Mouse (Mus musculus) neural tube, embryonic 14.5 days (tissue): ENCODE results near the gene Cfap43. TPM values are rescaled to one million over a fixed set of nuclear protein-coding genes. Genes with fewer than 3 reads are reported as not detected.
A peak's percentile ranks its signal among the peaks of the same experiment; 100 is the strongest.

ENCODE experiments used
- ATAC-seq: fragments of 200-750 bp; cut with Nextera tagmentation; 2 replicates; pipeline ENCODE4 v1.8.0; 2017; ENCODE audit warnings: low read depth, mild to moderate bottlenecking, moderate TSS enrichment, moderate library complexity
- H3K27ac ChIP-seq: fragments of 300-500 bp; sonication (generic); 2 replicates; pipeline ENCODE4 v1.5.1; 2014; ENCODE audit warnings: low read depth, mild to moderate bottlenecking, control low read depth, low read length, moderate library complexity, mixed read lengths
- H3K27me3 ChIP-seq: fragments of 300-500 bp; sonication (generic); 2 replicates; pipeline ENCODE4 v1.6.1; 2014; ENCODE audit warnings: low read length; ENCODE audit not compliant: control insufficient read depth, insufficient read depth
- H3K36me3 ChIP-seq: fragments of 300-500 bp; sonication (generic); 2 replicates; pipeline ENCODE4 v1.6.1; 2014; ENCODE audit warnings: low read length, mixed read lengths; ENCODE audit not compliant: control insufficient read depth, insufficient read depth
- H3K4me1 ChIP-seq: fragments of 300-500 bp; sonication (generic); 2 replicates; pipeline ENCODE4 v1.6.1; 2014; ENCODE audit warnings: low read length; ENCODE audit not compliant: control insufficient read depth, insufficient read depth
- H3K4me2 ChIP-seq: fragments of 300-500 bp; sonication (generic); 2 replicates; pipeline ENCODE4 v1.6.1; 2014; ENCODE audit warnings: mild to moderate bottlenecking, low read depth, low read length, control low read depth
- H3K4me3 ChIP-seq: fragments of 300-500 bp; sonication (generic); 2 replicates; pipeline ENCODE4 v1.5.1; 2014; ENCODE audit warnings: low read depth, low read length, control low read depth, mixed read lengths
- H3K9ac ChIP-seq: fragments of 300-500 bp; sonication (generic); replicated peaks from 2 replicates; pipeline ENCODE4 v1.6.1; 2014; ENCODE audit warnings: low read depth, mild to moderate bottlenecking, control low read depth, low read length, mixed read lengths
- H3K9me3 ChIP-seq: fragments of 300-500 bp; sonication (generic); 2 replicates; pipeline ENCODE4 v1.6.1; 2016; ENCODE audit warnings: low read length; ENCODE audit not compliant: control insufficient read depth
- WGBS: fragments of 180-500 bp; shearing (Covaris S2); extraction: QIAGEN DNeasy Blood & Tissue Kit; methylation state at CpG from one replicate; pipeline ENCODE4 v1.1.7; 2014; 5-methylcytosine and 5-hydroxymethylcytosine counted together
- polyA plus RNA-seq: library from polyadenylated mRNA; unstranded; fragments of >200 nt; fragmentation: Nextera tagmentation; extraction: Ambion mirVana; gene quantifications from 2 replicates; pipeline ENCODE4 v1.2.1, GENCODE M21; 2014

Gene Cfap43
- polyA plus RNA-seq, 1 experiment from 2014 or later = 1.7 TPM

DNA sequence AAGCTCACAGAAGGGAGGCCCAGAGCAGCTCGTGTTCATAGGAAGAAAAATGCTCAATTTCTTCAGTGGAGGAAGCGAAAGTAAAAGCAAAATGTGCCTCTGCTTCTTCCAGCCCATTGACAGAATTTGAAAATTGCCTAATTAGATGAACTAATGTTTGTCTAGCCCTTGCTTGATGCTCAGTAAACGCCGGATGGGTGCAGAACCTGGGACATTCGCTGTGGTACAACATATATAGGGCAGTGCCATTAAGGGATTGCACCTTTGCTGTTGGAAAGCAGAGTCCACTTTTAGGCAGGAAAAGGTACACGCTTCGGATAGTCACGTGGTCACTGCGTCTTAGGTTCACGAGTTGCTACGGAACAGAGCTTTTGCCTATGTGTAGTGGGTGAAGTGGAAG lies 17.4 kb upstream of the Cfap43 start:
- no peaks in the 10 kb centered on the region for H3K36me3 ChIP-seq
- ATAC-seq = no peak
- H3K4me1 ChIP-seq = no peaks in the 10 kb centered on the region
- no peak overlapping the region for H3K27ac ChIP-seq
- H3K27me3 ChIP-seq = no peaks in the 10 kb centered on the region
- H3K9ac ChIP-seq = no peak overlapping the region
- no peak overlapping the region for H3K4me2 ChIP-seq
- 92% methylated on average over 11 of the region's 11 CpGs for WGBS
- no peak overlapping the region for H3K4me3 ChIP-seq
- H3K9me3 ChIP-seq = no peaks in the 10 kb centered on the region

DNA sequence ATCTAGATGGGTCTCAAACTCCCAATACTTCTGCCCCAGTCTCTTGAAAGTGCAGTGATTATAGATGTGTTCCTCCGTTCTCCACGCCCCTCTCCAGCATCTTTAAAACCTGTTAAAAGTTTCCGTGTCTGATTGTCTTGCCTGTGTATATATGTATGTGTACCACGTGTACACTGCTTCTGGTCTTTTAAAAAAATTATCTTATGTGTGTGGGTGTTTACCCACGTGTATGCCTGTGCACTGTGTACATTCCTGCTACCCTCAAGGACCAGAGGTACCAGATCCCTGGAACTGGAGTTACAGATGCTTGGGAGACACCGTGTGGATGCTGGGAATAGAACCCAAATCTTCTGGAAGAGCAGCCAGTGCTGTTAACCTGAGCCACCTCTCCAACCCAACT lies 16.4 kb upstream of the Cfap43 start:
- no peak for ATAC-seq
- WGBS = 87% methylated on average over 6 of the region's 6 CpGs
- no peak overlapping the region for H3K27ac ChIP-seq

DNA sequence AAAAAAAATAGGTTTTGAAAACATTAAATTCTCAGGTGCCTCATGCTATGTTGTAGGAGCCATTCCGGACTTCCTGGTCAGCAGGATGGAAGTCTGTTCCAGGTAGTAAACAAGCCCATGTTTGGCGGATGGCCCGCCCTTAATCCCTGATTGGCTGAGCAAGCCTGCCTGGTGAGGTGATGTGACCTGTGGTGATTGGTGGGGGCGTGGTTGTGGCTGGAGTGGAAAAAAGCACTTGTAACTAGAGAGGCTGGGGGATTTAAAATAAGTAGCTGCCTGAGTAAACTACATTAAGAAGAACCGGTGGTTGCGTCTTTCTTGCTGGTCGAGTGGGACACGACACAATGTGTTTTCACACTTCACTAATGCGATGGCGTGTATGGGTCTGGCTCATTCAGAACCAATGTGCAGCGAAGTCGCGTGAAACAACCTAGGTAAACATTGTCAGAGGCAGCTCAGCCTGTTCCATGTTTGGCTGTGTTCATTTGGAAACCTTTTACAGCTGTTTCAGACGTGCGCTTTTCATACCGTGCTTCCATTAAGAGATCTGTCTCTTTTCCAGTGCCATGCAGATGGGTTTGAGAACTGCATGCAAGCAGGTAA lies 15.7 kb upstream of the Cfap43 start:
- no peak overlapping the region for H3K27ac ChIP-seq
- 74% methylated on average over 16 of the region's 16 CpGs for WGBS
- no peaks in the 10 kb centered on the region for H3K36me3 ChIP-seq
- no peaks in the 10 kb centered on the region for H3K27me3 ChIP-seq
- no peak overlapping the region for H3K9ac ChIP-seq
- H3K4me3 ChIP-seq = no peak overlapping the region
- ATAC-seq = no peak
- H3K4me2 ChIP-seq = no peak overlapping the region
- no peaks in the 10 kb centered on the region for H3K9me3 ChIP-seq
- H3K4me1 ChIP-seq = no peaks in the 10 kb centered on the region

More for the DNA sequence above, 16.4 kb upstream of the Cfap43 start:
- Histone ChIP-seq H3K36me3 (no peaks in the 10 kb centered on the region), H3K4me3 (no peak overlapping the region), H3K4me1 (no peaks in the 10 kb centered on the region), H3K4me2 (no peak overlapping the region), H3K9me3 (no peaks in the 10 kb centered on the region), H3K9ac (no peak overlapping the region), H3K27me3 (no peaks in the 10 kb centered on the region)

DNA sequence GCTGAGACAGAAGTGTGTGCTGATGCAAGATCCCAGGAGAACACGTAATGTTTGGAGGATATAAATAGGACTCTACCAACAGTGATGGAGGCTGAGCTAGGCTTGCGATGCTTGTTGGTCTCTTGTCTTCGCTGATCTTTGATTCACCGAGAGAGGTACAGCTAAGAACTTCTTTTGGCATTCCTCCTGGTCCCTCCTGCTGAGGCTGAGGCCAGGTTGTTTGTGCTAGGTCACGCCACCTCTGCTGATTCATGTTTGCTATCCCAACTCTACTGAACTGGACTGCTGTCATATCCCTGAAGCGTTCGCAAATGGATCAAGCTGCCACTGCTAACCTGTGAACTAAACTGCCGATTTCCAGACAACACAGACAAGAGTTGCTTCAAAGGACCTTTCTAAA lies 15.1 kb upstream of the Cfap43 start:
- no peak for ATAC-seq
- H3K9ac ChIP-seq = no peak overlapping the region
- H3K9me3 ChIP-seq = no peaks in the 10 kb centered on the region
- H3K36me3 ChIP-seq = no peaks in the 10 kb centered on the region
- WGBS = 96% methylated on average over 8 of the region's 8 CpGs
- no peak overlapping the region for H3K4me2 ChIP-seq
- H3K27me3 ChIP-seq = no peaks in the 10 kb centered on the region
- H3K4me3 ChIP-seq = no peak overlapping the region
- no peak overlapping the region for H3K27ac ChIP-seq
- no peaks in the 10 kb centered on the region for H3K4me1 ChIP-seq

DNA sequence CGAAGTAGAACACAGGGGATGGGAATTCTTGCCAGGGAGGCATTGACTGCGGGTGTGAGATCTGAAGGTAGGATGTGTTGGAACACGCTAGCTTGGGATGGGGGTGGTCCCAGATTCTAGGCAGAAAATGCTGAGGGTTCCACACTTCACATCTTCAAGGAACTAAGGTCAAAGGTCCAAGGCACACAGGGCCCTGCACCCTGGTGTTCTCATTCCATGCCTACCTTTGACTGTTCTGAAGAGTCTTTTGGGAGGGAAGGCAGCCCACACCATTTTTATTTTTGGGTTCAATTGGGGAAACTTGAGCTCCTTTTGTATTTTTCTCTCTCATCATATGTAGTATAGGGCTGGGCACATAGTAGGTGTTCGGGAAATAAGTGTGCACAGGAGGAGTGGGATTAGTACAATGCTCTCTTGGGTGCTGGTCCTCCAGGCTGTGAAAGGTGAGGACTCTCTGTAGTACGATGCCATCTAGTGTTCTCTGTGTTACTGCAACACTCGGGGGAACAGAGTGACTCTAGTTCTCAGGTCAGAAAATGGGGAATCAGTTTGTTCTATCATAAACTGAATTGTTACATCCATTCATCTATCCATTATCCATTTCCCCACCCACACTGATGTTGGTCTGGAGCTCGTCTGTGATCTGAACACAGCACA lies 13.0 kb upstream of the Cfap43 start:
- WGBS = 42% methylated on average over 7 of the region's 7 CpGs
- peak; percentile 73; the same call in 1 of the 2 replicates for ATAC-seq

DNA sequence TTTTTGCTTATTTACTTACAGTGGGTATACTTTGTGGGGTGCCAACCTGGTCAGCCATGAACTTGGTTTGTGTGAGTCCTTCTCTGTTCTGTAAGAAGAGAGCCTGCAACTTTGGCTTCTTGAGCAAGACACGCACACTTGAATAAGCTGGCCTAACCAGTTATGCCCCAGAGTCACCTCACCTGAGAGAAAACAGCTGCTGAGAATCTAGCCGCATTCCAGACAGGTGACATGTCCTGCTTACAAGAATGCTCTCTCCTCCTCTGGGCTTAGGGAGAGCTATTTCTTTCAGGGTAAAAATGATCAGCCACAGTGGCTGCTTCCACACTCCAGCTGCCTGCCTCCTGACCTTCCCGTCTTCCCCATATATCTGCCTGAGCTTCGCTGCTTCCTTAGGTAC lies 10.0 kb upstream of the Cfap43 start:
- no peak overlapping the region for H3K27ac ChIP-seq
- ATAC-seq = no peak

More for the DNA sequence above, 13.0 kb upstream of the Cfap43 start:
- no peak overlapping the region for H3K27ac ChIP-seq
- H3K36me3 ChIP-seq = no peaks in the 10 kb centered on the region
- H3K9ac ChIP-seq = no peak overlapping the region
- no peak overlapping the region for H3K4me3 ChIP-seq
- no peaks in the 10 kb centered on the region for H3K4me1 ChIP-seq
- no peaks in the 10 kb centered on the region for H3K27me3 ChIP-seq
- H3K9me3 ChIP-seq = no peaks in the 10 kb centered on the region
- no peak overlapping the region for H3K4me2 ChIP-seq

DNA sequence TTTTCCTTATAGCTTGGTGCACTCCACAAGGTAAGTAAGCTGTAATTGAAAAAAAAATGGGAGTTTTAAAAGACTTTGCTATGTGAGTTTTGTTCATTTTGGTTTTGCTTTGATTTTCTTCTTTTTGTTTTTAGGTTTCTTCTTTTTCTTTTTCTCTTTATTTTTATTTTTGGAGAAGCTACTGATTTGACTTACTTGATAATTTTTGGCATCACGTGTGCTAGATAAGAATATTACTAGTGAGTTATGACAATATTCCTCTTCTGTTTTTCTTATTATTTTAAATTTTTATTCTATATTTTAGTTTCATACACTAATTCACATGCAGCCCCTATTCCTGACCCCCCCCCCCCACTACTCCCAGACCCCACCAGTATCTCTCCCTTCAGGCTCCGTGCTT lies 7.9 kb upstream of the Cfap43 start:
- WGBS = 92% methylated on average over 2 of the region's 2 CpGs
- no peak overlapping the region for H3K4me2 ChIP-seq
- no peak overlapping the region for H3K27ac ChIP-seq
- H3K9ac ChIP-seq = no peak overlapping the region
- no peak overlapping the region for H3K4me3 ChIP-seq
- no peaks in the 10 kb centered on the region for H3K27me3 ChIP-seq
- no peaks in the 10 kb centered on the region for H3K4me1 ChIP-seq
- no peaks in the 10 kb centered on the region for H3K9me3 ChIP-seq
- no peak for ATAC-seq
- H3K36me3 ChIP-seq = no peaks in the 10 kb centered on the region

More for the DNA sequence above, 10.0 kb upstream of the Cfap43 start:
- WGBS = 73% methylated on average over 4 of the region's 4 CpGs
- H3K4me3 ChIP-seq = no peak overlapping the region
- no peaks in the 10 kb centered on the region for H3K36me3 ChIP-seq
- no peaks in the 10 kb centered on the region for H3K27me3 ChIP-seq
- no peaks in the 10 kb centered on the region for H3K9me3 ChIP-seq
- no peak overlapping the region for H3K9ac ChIP-seq
- no peak overlapping the region for H3K4me2 ChIP-seq
- no peaks in the 10 kb centered on the region for H3K4me1 ChIP-seq

DNA sequence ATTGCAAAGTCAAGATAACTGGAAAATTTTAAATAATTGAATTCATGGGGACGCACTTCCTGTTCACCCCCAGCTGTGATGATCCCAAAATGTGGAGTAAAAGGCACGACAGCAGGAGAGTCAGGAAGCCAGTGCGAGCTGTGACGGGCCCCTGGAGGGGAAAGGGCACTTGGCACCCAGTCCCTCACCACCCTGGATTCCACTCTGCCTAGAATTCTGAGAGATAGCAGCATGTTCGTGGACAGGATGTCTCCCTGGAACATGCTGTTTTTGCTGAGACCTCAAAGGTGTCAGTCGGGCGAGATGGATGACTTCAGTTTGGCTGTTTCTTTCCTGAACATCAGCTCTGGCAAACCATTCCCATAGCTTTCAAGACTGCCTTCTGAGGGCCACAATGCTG lies 6.7 kb upstream of the Cfap43 start:
- Histone ChIP-seq H3K36me3 (no peaks in the 10 kb centered on the region), H3K9ac (no peak overlapping the region), H3K4me1 (no peaks in the 10 kb centered on the region), H3K4me3 (no peak overlapping the region), H3K9me3 (no peaks in the 10 kb centered on the region), H3K4me2 (no peak overlapping the region), H3K27me3 (no peaks in the 10 kb centered on the region), H3K27ac (no peak overlapping the region)
- ATAC-seq = no peak
- 84% methylated on average over 7 of the region's 7 CpGs for WGBS

DNA sequence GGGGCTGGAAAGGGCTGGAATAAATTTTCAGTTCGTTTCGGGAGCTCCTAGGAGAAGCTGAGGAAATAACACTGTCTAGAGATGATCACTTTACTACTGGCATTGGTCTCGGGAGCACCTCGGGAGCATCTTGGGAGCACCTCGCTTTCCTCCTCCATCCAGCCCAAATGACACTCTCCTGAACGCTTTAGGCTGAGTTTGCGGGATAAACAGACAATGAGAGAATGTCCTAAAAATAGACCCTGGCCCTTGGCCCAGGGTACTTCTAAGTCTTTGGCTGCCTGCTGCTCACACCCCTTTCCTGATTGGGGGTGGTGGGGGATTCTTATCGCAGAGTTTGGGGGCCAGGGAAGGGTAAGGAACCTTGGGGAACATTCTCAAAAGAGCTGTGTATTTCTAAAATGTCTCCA lies 884 bp upstream of the Cfap43 start:
- Histone ChIP-seq H3K27ac (no peak overlapping the region; the same call in 1 of the 2 replicates), H3K4me2 (peak overlapping the region; percentile 57), H3K4me3 (no peak overlapping the region; the same call in 1 of the 2 replicates), H3K36me3 (no peaks in the 10 kb centered on the region), H3K4me1 (peaks cover 11% of the 10 kb centered on the region), H3K9ac (no peak overlapping the region; the same call in 1 of the 2 replicates), H3K27me3 (no peaks in the 10 kb centered on the region), H3K9me3 (no peaks in the 10 kb centered on the region)
- 0 out of 2 replicates have a peak, but pooled peaks have one; percentile 1 for ATAC-seq
- WGBS = 6% methylated on average over 8 of the region's 8 CpGs
